Mouse (Mus musculus) monocyte, adult 5-6 weeks (primary cell): ENCODE measurements around the gene Slc25a17. TPM values are rescaled to one million over a fixed set of nuclear protein-coding genes. Genes with fewer than 3 reads are reported as not detected.

ENCODE experiments used
- ATAC-seq: fragments of 153-309, 156-312 bp; replicated peaks from 2 replicates; pipeline ENCODE4 v1.8.0; 2017; ENCODE audit warnings: mild to moderate bottlenecking; ENCODE audit not compliant: low TSS enrichment, insufficient number of reproducible peaks, severe bottlenecking, poor library complexity, low FRiP score
- total RNA-seq: library from RNA; stranded (forward); fragments of 200-1000, 200-491, 200-594 nt; gene quantifications from 3 replicates; pipeline ENCODE4 v1.2.3, GENCODE M21; 2017

Slc25a17 gene
- total RNA-seq, 1 experiment from 2014 or later, result 45.1 TPM

GRCm38 (mm10) chr15:81272305-81273053, 88.1 kb downstream of the Slc25a17 start:
- no peak for ATAC-seq

Other genes with a start within 250 kb of the Slc25a17 start
- 35.0 to 74.6 TPM (median 45.6 TPM) in 3 replicates for gene Mrtfa, start 170.1 kb downstream of the Slc25a17 start, total RNA-seq
- 2.2 TPM in 1 of 3 replicates, not detected in the others for gene Mchr1, start 125.3 kb downstream of the Slc25a17 start, total RNA-seq
- 172 to 282 TPM (median 279 TPM) in 3 replicates for gene St13, start 39.3 kb upstream of the Slc25a17 start, total RNA-seq
- gene Xpnpep3, start 39.3 kb upstream of the Slc25a17 start, total RNA-seq, result 7.1 to 12.2 TPM (median 7.6 TPM) in 3 replicates
- gene Dnajb7, start 47.5 kb upstream of the Slc25a17 start, total RNA-seq, result 0.19 to 0.43 TPM in 2 of 3 replicates, not detected in the other
- gene Rbx1, start 105.5 kb upstream of the Slc25a17 start, total RNA-seq, result 121 to 126 TPM (median 122 TPM) in 3 replicates
- gene Ep300, start 224.5 kb upstream of the Slc25a17 start, total RNA-seq, result 62.5 to 122 TPM (median 65.7 TPM) in 3 replicates